ENCODE assay signal across 20 mouse cellular contexts in genomic region chr5:90645579-90645978, GRCm38 (mm10). TPM values are rescaled to one million over a fixed set of nuclear protein-coding genes. Genes with fewer than 3 reads are reported as not detected.
DNase-seq lines count a peak whose midpoint lies in the region; ATAC-seq and TF ChIP-seq lines count a peak whose summit lies in the region.
"Had no signal": no experiment of that assay in that cellular context is flagged by ENCODE, and none has a peak within 500 bp of the region (broad histone marks: within the 10 kb centered on the region; RNA-seq: fewer than 3 reads in every experiment).

No protein-coding gene starts in this region.

- no peaks in the 10 kb centered on the region for H3K9me3 ChIP-seq in lung, embryonic 14.5 days (ENCODE audit: low read depth, low read length)
- no peaks in the 10 kb centered on the region for H3K9me3 ChIP-seq in stomach, embryonic 14.5 days (ENCODE audit: control insufficient read depth, low read depth, low read length)
- H3K9me3 ChIP-seq in stomach, postnatal 0 days (ENCODE audit: control insufficient read depth, low read length) = no peaks in the 10 kb centered on the region
- H3K9me3 ChIP-seq in stomach, embryonic 15.5 days = no peaks in the 10 kb centered on the region
- H3K9me3 ChIP-seq: embryonic facial prominence, embryonic 10.5 days; embryonic facial prominence, embryonic 12.5 days; forebrain, embryonic 13.5 days; forebrain, embryonic 15.5 days; G1E had no signal

- H3K27me3 ChIP-seq in lung, embryonic 14.5 days (ENCODE audit: insufficient read depth, low read length) = no peaks in the 10 kb centered on the region
- H3K27me3 ChIP-seq in stomach, embryonic 14.5 days (ENCODE audit: control insufficient read depth, insufficient read depth, low read length) = no peaks in the 10 kb centered on the region
- no peaks in the 10 kb centered on the region for H3K27me3 ChIP-seq in stomach, postnatal 0 days (ENCODE audit: control insufficient read depth, insufficient read depth, low read length)
- H3K27me3 ChIP-seq in stomach, embryonic 15.5 days (replicated peaks) = no peaks in the 10 kb centered on the region
- H3K27me3 ChIP-seq: embryonic facial prominence, embryonic 12.5 days; forebrain, embryonic 15.5 days had no signal

- no peak for TF ChIP-seq EP300 in stomach, postnatal 0 days (optimal IDR thresholded peaks at IDR 0.05)

- ATAC-seq in lung, embryonic 14.5 days (ENCODE audit: insufficient read depth) = no peak
- ATAC-seq in stomach, embryonic 14.5 days (ENCODE audit: insufficient number of reproducible peaks, insufficient read depth, low FRiP score, low read depth) = no peak
- ATAC-seq in stomach, postnatal 0 days (ENCODE audit: low FRiP score, low TSS enrichment) = no peak
- ATAC-seq in stomach, embryonic 15.5 days (ENCODE audit: insufficient read depth, low FRiP score, low read depth) = no peak
- ATAC-seq: forebrain, embryonic 13.5 days; forebrain, embryonic 15.5 days; forebrain, postnatal 0 days had no signal

- H3K36me3 ChIP-seq in lung, embryonic 14.5 days (ENCODE audit: insufficient read depth) = no peaks in the 10 kb centered on the region
- H3K36me3 ChIP-seq in stomach, embryonic 14.5 days (ENCODE audit: control insufficient read depth, insufficient read depth, low read length) = no peaks in the 10 kb centered on the region
- H3K36me3 ChIP-seq in stomach, postnatal 0 days (ENCODE audit: control insufficient read depth, insufficient read depth, low read length) = no peaks in the 10 kb centered on the region
- no peaks in the 10 kb centered on the region for H3K36me3 ChIP-seq in stomach, embryonic 15.5 days
- H3K36me3 ChIP-seq: embryonic facial prominence, embryonic 10.5 days; embryonic facial prominence, embryonic 12.5 days; forebrain, embryonic 15.5 days; G1E had no signal

- H3K4me1 ChIP-seq in lung, embryonic 14.5 days (ENCODE audit: insufficient read depth) = no peaks in the 10 kb centered on the region
- H3K4me1 ChIP-seq in stomach, embryonic 14.5 days (ENCODE audit: control insufficient read depth, insufficient read depth, low read length) = no peaks in the 10 kb centered on the region; the same call in 1 of the 2 replicates
- H3K4me1 ChIP-seq in stomach, postnatal 0 days (replicated peaks; ENCODE audit: control insufficient read depth, insufficient read depth) = no peaks in the 10 kb centered on the region
- 0 out of 2 replicates have a peak, but pooled peaks cover 4% of the 10 kb centered on the region for H3K4me1 ChIP-seq in stomach, embryonic 15.5 days

- peak; percentile 36 for DNase-seq in lung, embryonic 14.5 days
- no peak for DNase-seq in lung, postnatal 14 days
- DNase-seq in stomach, postnatal 0 days (ENCODE audit: low spot score) = no peak
- no peak for DNase-seq in adrenal gland, postnatal 4 days (ENCODE audit: low spot score in 2 of 2)
- DNase-seq: adrenal gland, adult 2 months; adrenal gland, postnatal 10 days; adrenal gland, postnatal 25 days; cerebellum, adult 11-12 months; cerebellum, adult 2 months; cerebellum, adult 9-10 months; cerebellum, postnatal 10 days; cerebellum, postnatal 25 days; forebrain, postnatal 0 days had no signal

- TF ChIP-seq CTCF in lung, embryonic 14.5 days (IDR thresholded peaks at IDR 0.05; ENCODE audit: low read depth) = no peak
- no peak for TF ChIP-seq CTCF in stomach, postnatal 0 days (IDR thresholded peaks at IDR 0.05; ENCODE audit: low read depth)

- 45% methylated on average over 3 of the region's 3 CpGs for WGBS in lung, embryonic 14.5 days
- WGBS in stomach, embryonic 14.5 days = 46% methylated on average over 3 of the region's 3 CpGs
- WGBS in stomach, postnatal 0 days = 55% methylated on average over 3 of the region's 3 CpGs
- WGBS in stomach, embryonic 15.5 days = 63% methylated on average over 3 of the region's 3 CpGs

- H3K4me2 ChIP-seq in lung, embryonic 14.5 days = no peak overlapping the region
- H3K4me2 ChIP-seq in stomach, embryonic 14.5 days (replicated peaks; ENCODE audit: low read depth, low read length) = 0 out of 2 replicates have a peak overlapping the region, but pooled peaks have one; percentile 3
- H3K4me2 ChIP-seq in stomach, postnatal 0 days (replicated peaks; ENCODE audit: low read depth) = no peak overlapping the region
- no peak overlapping the region for H3K4me2 ChIP-seq in stomach, embryonic 15.5 days
- H3K4me2 ChIP-seq: embryonic facial prominence, embryonic 12.5 days; forebrain, embryonic 13.5 days; forebrain, embryonic 15.5 days had no signal

- no peak overlapping the region for H3K9ac ChIP-seq in lung, embryonic 14.5 days
- H3K9ac ChIP-seq in stomach, embryonic 14.5 days (replicated peaks; ENCODE audit: low read depth, low read length) = no peak overlapping the region
- no peak overlapping the region for H3K9ac ChIP-seq in stomach, postnatal 0 days (ENCODE audit: low read length)
- H3K9ac ChIP-seq in stomach, embryonic 15.5 days = no peak overlapping the region
- H3K9ac ChIP-seq: embryonic facial prominence, embryonic 12.5 days; forebrain, embryonic 13.5 days; forebrain, embryonic 15.5 days; forebrain, postnatal 0 days had no signal

- no peak overlapping the region for H3K4me3 ChIP-seq in lung, embryonic 14.5 days (ENCODE audit: low read depth, low read length)
- no peak overlapping the region for H3K4me3 ChIP-seq in stomach, embryonic 14.5 days (ENCODE audit: low read depth, low read length)
- no peak overlapping the region for H3K4me3 ChIP-seq in stomach, postnatal 0 days (ENCODE audit: low read depth, low read length)
- H3K4me3 ChIP-seq in stomach, embryonic 15.5 days (replicated peaks) = no peak overlapping the region
- H3K4me3 ChIP-seq: embryonic facial prominence, embryonic 10.5 days; embryonic facial prominence, embryonic 12.5 days; forebrain, embryonic 13.5 days; forebrain, embryonic 15.5 days had no signal

- H3K27ac ChIP-seq in lung, embryonic 14.5 days (ENCODE audit: low read depth) = no peak overlapping the region
- H3K27ac ChIP-seq in stomach, embryonic 14.5 days (ENCODE audit: low read length) = peak overlapping the region; percentile 76; the same call in 1 of the 2 replicates
- no peak overlapping the region for H3K27ac ChIP-seq in stomach, postnatal 0 days (replicated peaks)
- H3K27ac ChIP-seq in stomach, embryonic 15.5 days = peak overlapping the region; percentile 14; the same call in 1 of the 2 replicates
- H3K27ac ChIP-seq: embryonic facial prominence, embryonic 10.5 days; embryonic facial prominence, embryonic 12.5 days; forebrain, embryonic 13.5 days; forebrain, embryonic 15.5 days had no signal

RNA-seq across cellular contexts. Expression of gene Rassf6, which starts 5.1 kb away (rescaled TPM):
- 2.5 and 2.9 TPM in 2 replicates for polyA plus RNA-seq in lung, embryonic 14.5 days (2014; fragmentation: Nextera tagmentation; extraction: Ambion mirVana)
- polyA plus RNA-seq in stomach, embryonic 14.5 days (2014; fragmentation: Nextera tagmentation; extraction: Ambion mirVana) = 5.5 and 5.8 TPM in 2 replicates
- 14.5 and 14.9 TPM in 2 replicates for polyA plus RNA-seq in stomach, postnatal 0 days (2015; fragmentation: Nextera tagmentation; extraction: Ambion mirVana)
- 12.2 and 12.8 TPM in 2 replicates for polyA plus RNA-seq in stomach, embryonic 15.5 days (2015; fragmentation: Nextera tagmentation; extraction: Ambion mirVana)
- 1 to 10 TPM; 1.5 to 4.3 TPM for total RNA-seq in adrenal gland, postnatal 4 days (2021)
- total RNA-seq: G1E had no signal
- polyA plus RNA-seq: adrenal gland, adult 2 months; forebrain, embryonic 13.5 days; G1E had no signal

Comparison
In these comparisons a context has a peak if more than half of its experiments do, and no peak if none do; other contexts are left out.
1. H3K27ac ChIP-seq: peak in stomach, embryonic 14.5 days (single experiment) and stomach, embryonic 15.5 days (single experiment); none in lung, embryonic 14.5 days (single experiment) and stomach, postnatal 0 days (single experiment).